Mouse (Mus musculus) CH12.LX (cell line): Measurements from ENCODE around the gene Bco2. TPM values are rescaled to one million over a fixed set of nuclear protein-coding genes. Genes with fewer than 3 reads are reported as not detected.

ENCODE experiments used
- DNase-seq: peaks from one replicate; pipeline ENCODE4 v3.0.0-alpha.2; 2013; ENCODE audit errors: extremely low read depth
- H3K27ac ChIP-seq: 2 replicates; pipeline ENCODE4 v1.5.1; 2012; ENCODE audit warnings: low read depth, mild to moderate bottlenecking, control low read depth, moderate library complexity; ENCODE audit not compliant: insufficient read depth
- H3K27me3 ChIP-seq: replicated peaks from 2 replicates; pipeline ENCODE3; 2012; ENCODE audit warnings: inconsistent platforms
- H3K36me3 ChIP-seq, 2 experiments: replicated peaks in 1 of 2; 2 replicates each; pipeline versions ENCODE3 to v1.6.1; 2012; ENCODE audit warnings: inconsistent platforms in 1 of 2, low read length in 1 of 2, mild to moderate bottlenecking in 1 of 2, mixed read lengths in 1 of 2, moderate library complexity in 1 of 2; ENCODE audit not compliant: control insufficient read depth in 1 of 2, insufficient read depth in 1 of 2
- H3K4me1 ChIP-seq, 2 experiments: 2 replicates each; pipeline ENCODE4 v1.6.1; 2012; ENCODE audit warnings: inconsistent platforms in 1 of 2, moderate library complexity in 1 of 2; ENCODE audit not compliant: insufficient read depth in 2 of 2, control insufficient read depth in 1 of 2
- H3K4me2 ChIP-seq: 2 replicates; pipeline ENCODE4 v1.6.1; 2012; ENCODE audit warnings: low read depth, mild to moderate bottlenecking, control low read depth; ENCODE audit not compliant: poor library complexity, insufficient read depth, severe bottlenecking
- H3K4me3 ChIP-seq, 3 experiments: fragments of 150-350 bp in 1 of 3; sonication (generic) in 1 of 3; replicated peaks in 1 of 3; 2 replicates each; pipeline versions ENCODE3 to v1.5.1; 2011 to 2012; ENCODE audit warnings: low read depth in 2 of 3, low read length in 2 of 3, mild to moderate bottlenecking in 2 of 3, moderate library complexity in 2 of 3, control low read depth in 1 of 3, improper control_type of control experiment in 1 of 3, inconsistent platforms in 1 of 3, mixed read lengths in 1 of 3; ENCODE audit not compliant: poor library complexity in 1 of 3
- H3K79me2 ChIP-seq: replicated peaks from 2 replicates; pipeline ENCODE4 v1.6.1; 2012; ENCODE audit warnings: mild to moderate bottlenecking, moderate library complexity; ENCODE audit not compliant: control insufficient read depth, poor library complexity, insufficient read depth, severe bottlenecking; ENCODE audit errors: extremely low read depth
- H3K9ac ChIP-seq: 2 replicates; pipeline ENCODE4 v1.6.1; 2012; ENCODE audit warnings: low read depth, mild to moderate bottlenecking, control low read depth, moderate library complexity; ENCODE audit not compliant: insufficient read depth
- H3K9me3 ChIP-seq: replicated peaks from 2 replicates; pipeline ENCODE3; 2012; ENCODE audit warnings: low read length, inconsistent platforms, mixed read lengths
- BHLHE40 ChIP-seq: IDR thresholded peaks from 2 replicates; pipeline ENCODE4 v1.6.1; 2011; ENCODE audit warnings: mild to moderate bottlenecking, low read depth, low read length, improper control_type of control experiment
- CHD1 ChIP-seq: IDR thresholded peaks from 2 replicates; pipeline ENCODE4 v1.6.1; 2012; ENCODE audit warnings: low read depth, low read length, improper control_type of control experiment, inconsistent platforms
- EP300 ChIP-seq: IDR thresholded peaks from 2 replicates; pipeline ENCODE4 v1.6.1; 2011; ENCODE audit warnings: low read length, improper control_type of control experiment
- GABPA ChIP-seq: IDR thresholded peaks from 2 replicates; pipeline ENCODE4 v1.6.1; 2012; ENCODE audit warnings: low read depth, low read length, improper control_type of control experiment, inconsistent platforms; ENCODE audit not compliant: insufficient replicate concordance
- JUN ChIP-seq: IDR thresholded peaks from 2 replicates; pipeline ENCODE4 v1.6.1; 2011; ENCODE audit warnings: low read depth, mild to moderate bottlenecking, low read length, improper control_type of control experiment, moderate library complexity; ENCODE audit not compliant: insufficient read depth
- KAT2A ChIP-seq: IDR thresholded peaks from 2 replicates; pipeline ENCODE4 v1.6.1; 2012; ENCODE audit warnings: low read length, improper control_type of control experiment, inconsistent platforms; ENCODE audit not compliant: insufficient replicate concordance
- MAFK ChIP-seq: IDR thresholded peaks from 2 replicates; pipeline ENCODE4 v1.6.1; 2011; ENCODE audit warnings: low read length, improper control_type of control experiment; ENCODE audit not compliant: insufficient replicate concordance
- MAZ ChIP-seq: IDR thresholded peaks from 2 replicates; pipeline ENCODE4 v1.6.1; 2012; ENCODE audit warnings: low read depth, mild to moderate bottlenecking, inconsistent platforms, low read length, improper control_type of control experiment, moderate library complexity
- MEF2A ChIP-seq: IDR thresholded peaks from 2 replicates; pipeline ENCODE4 v1.6.1; 2014; ENCODE audit warnings: low read depth, mild to moderate bottlenecking, inconsistent platforms, low read length, improper control_type of control experiment, borderline replicate concordance
- MYC ChIP-seq: IDR thresholded peaks from 2 replicates; pipeline ENCODE4 v1.6.1; 2011; ENCODE audit warnings: low read depth, mild to moderate bottlenecking, improper control_type of control experiment, low read length
- NRF1 ChIP-seq: IDR thresholded peaks from 2 replicates; pipeline ENCODE4 v1.6.1; 2014; ENCODE audit warnings: low read depth, mild to moderate bottlenecking, inconsistent platforms, low read length, improper control_type of control experiment, moderate library complexity
- PAX5 ChIP-seq: IDR thresholded peaks from 2 replicates; pipeline ENCODE4 v1.6.1; 2012; ENCODE audit warnings: low read length, inconsistent platforms, mixed read lengths
- POLR2AphosphoS2 ChIP-seq: IDR thresholded peaks from 2 replicates; pipeline ENCODE4 v1.6.1; 2011; ENCODE audit warnings: low read depth, low read length, improper control_type of control experiment
- RCOR1 ChIP-seq: conservative IDR thresholded peaks from 2 replicates; pipeline ENCODE4 v1.6.1; 2012; ENCODE audit warnings: low read depth, mild to moderate bottlenecking, inconsistent platforms, low read length, improper control_type of control experiment
- SIN3A ChIP-seq: IDR thresholded peaks from 2 replicates; pipeline ENCODE4 v1.6.1; 2012; ENCODE audit warnings: low read length, improper control_type of control experiment, inconsistent platforms
- TBP ChIP-seq: conservative IDR thresholded peaks from 2 replicates; pipeline ENCODE4 v1.6.1; 2011; ENCODE audit warnings: low read depth, low read length, improper control_type of control experiment
- ZKSCAN1 ChIP-seq: IDR thresholded peaks from 2 replicates; pipeline ENCODE4 v1.6.1; 2012; ENCODE audit warnings: low read depth, inconsistent platforms, low read length, improper control_type of control experiment, borderline replicate concordance
- dilution Hi-C: fragments of 300-500 bp; cut with MboI; formaldehyde crosslinking; loops from 2 replicates; pipeline ENCODE4 v1.14.3; 2020; ENCODE audit warnings: low sequenced_read_pairs; ENCODE audit not compliant: extremely low pct_unique_long_range_greater_than_20kb, extremely low pct_ligation_motif_present
- in situ Hi-C: fragments of 300-500 bp; cut with MboI; formaldehyde crosslinking; loops from 3 replicates; pipeline ENCODE4 v1.14.3; 2019; ENCODE audit warnings: low sequenced_read_pairs, low pct_ligation_motif_present, low pct_unique_long_range_greater_than_20kb, mixed read lengths
- polyA plus RNA-seq: library from polyadenylated mRNA; unstranded; fragments of >175 nt; gene quantifications from 2 replicates; pipeline ENCODE4 v1.2.1, GENCODE M21; 2012; ENCODE audit warnings: low read depth; ENCODE audit not compliant: insufficient read length
- total RNA-seq, 2 experiments: library from RNA; depleted of rRNA; stranded (reverse); fragments of 300-350 nt in 1 of 2; fragments of >200 nt in 1 of 2; gene quantifications; 2 replicates each; pipeline ENCODE4 v1.2.3; 2012 to 2014

Gene Bco2
- 1.2 and 1.3 TPM in 2 replicates for total RNA-seq (2012; rRNA removed)
- 0.68 and 0.73 TPM in 2 replicates for total RNA-seq (2014; rRNA removed)
- polyA plus RNA-seq = 0.53 and 0.93 TPM in 2 replicates

- no peak within 1 kb of the TSS for H3K9ac ChIP-seq
- in situ Hi-C loops (no loop called here), dilution Hi-C loops (no loop called here)
- H3K79me2 ChIP-seq = 0 out of 2 replicates have a peak, but pooled peaks cover 2% of the 10 kb centered on the region
- H3K36me3 ChIP-seq = no peaks in the 10 kb centered on the region
- no peaks in the 10 kb centered on the region for H3K9me3 ChIP-seq
- TF ChIP-seq MAFK (0 out of 2 replicates have a peak, but pooled peaks have one; percentile 2), MEF2A (no peak), KAT2A (no peak), EP300 (no peak), PAX5 (no peak), TBP (no peak), MAZ (no peak), GABPA (no peak), BHLHE40 (no peak), MYC (no peak), CHD1 (0 out of 2 replicates have a peak, but pooled peaks have one; percentile 29), RCOR1 (no peak), SIN3A (no peak), NRF1 (no peak), ZKSCAN1 (no peak)
- peaks cover 16 to 39% of the 10 kb centered on the region in 2 experiments for H3K4me1 ChIP-seq
- peak within 1 kb of the TSS; percentile 94 for H3K4me2 ChIP-seq
- H3K27me3 ChIP-seq = peaks cover 3% of the 10 kb centered on the region
- no peak for DNase-seq
- H3K27ac ChIP-seq = peak within 1 kb of the TSS; percentile 54
- H3K4me3 ChIP-seq = peak within 1 kb of the TSS in 2 of 3 experiments; percentile 10 to 30
Measured at GRCm38 (mm10) chr9:50555094-50555446, at the start of gene Bco2. TSS of gene Bco2 (minus strand) at chr9:50555181.

- H3K9me3 ChIP-seq = no peaks in the 10 kb centered on the region
- TF ChIP-seq JUN (no peak), POLR2AphosphoS2 (peak; percentile 30; the same call in 1 of the 2 replicates)
- TF ChIP-seq, all 38 proteins: peak for 1
- Histone ChIP-seq H3K27me3 (no peaks in the 10 kb centered on the region), H3K4me3 (peak overlapping the region; percentile 80 to 98 (median 84)), H3K4me1 (peaks cover 5 to 34% of the 10 kb centered on the region in 2 experiments; a peak in 3 of 4 replicates), H3K27ac (peak overlapping the region; percentile 62), H3K9ac (peak overlapping the region; percentile 92), H3K36me3 (peaks cover 26 to 48% of the 10 kb centered on the region in 2 experiments), H3K79me2 (peaks cover 47% of the 10 kb centered on the region), H3K4me2 (peak overlapping the region; percentile 89)
- in situ Hi-C loops (loop anchor here (10.0 kb wide), 1 partner anchor 150 kb away; no protein-coding TSS in a partner anchor), dilution Hi-C loops (no loop called here)
- peak; percentile 16 for DNase-seq
Measured at GRCm38 (mm10) chr9:50604338-50604737, 49.4 kb upstream of the Bco2 start.
